Mouse (Mus musculus) urinary bladder, postnatal 25 days (tissue): ENCODE results near the gene Tesc.

ENCODE experiments used
- DNase-seq: peaks from one replicate; pipeline ENCODE4 v3.0.0; 2022; ENCODE audit warnings: low spot score

The Tesc gene

DNA sequence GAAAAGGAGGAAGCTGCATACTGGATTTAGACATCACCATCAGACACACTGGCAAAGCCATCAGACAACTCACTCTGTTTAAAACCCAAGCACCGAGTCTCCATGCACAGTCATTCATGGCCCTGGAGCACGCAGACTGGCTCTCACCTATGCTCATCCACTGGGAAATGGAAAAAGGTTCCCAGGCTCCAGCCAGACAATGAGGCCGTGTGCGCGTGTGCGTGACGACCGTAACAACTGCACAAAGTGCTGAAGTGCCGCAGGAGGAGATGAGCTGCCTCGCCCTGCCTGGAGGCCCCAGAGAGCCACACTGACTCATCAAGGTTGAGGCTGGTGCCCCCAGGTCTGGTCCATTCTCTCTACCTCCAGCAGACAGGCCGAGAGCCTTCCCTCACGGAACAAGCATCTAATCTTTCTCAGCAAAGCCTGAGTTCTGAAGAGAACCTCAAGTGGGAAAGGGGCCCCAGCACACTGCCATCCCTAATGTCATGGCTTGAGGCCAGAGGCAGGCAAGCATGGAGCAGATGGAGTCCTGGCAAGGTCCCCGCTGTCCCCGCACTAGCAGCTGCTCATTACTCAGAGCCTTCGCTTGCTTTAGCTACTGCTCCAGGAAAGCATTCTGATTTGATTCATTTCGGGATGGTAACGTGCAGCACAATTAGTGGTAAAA, 80.7 kb downstream of the Tesc start:
- no peak for DNase-seq

- DNase-seq: no peak
These were observed 81.4 kb downstream of the Tesc start for GRCm38 (mm10) chr5:118108794-118109440.
